Mouse (Mus musculus) spleen, adult 2 months (tissue): Measurements from ENCODE around the gene Ppm1e. TPM values are rescaled to one million over a fixed set of nuclear protein-coding genes. Genes with fewer than 3 reads are reported as not detected.

ENCODE experiments used
- DNase-seq, 2 experiments: peaks; one replicate each; pipeline versions ENCODE4 v3.0.0 to v3.0.0-alpha.2; 2012 to 2021; ENCODE audit warnings: low spot score in 2 of 2, low read depth in 1 of 2
- H3K27ac ChIP-seq: fragments of 200-500 bp; 2 replicates; pipeline ENCODE4 v1.5.1; 2012; ENCODE audit warnings: low read length, inconsistent platforms; ENCODE audit not compliant: insufficient read depth
- H3K27me3 ChIP-seq: fragments of 200-500 bp; 2 replicates; pipeline ENCODE4 v1.6.1; 2012; ENCODE audit warnings: mild to moderate bottlenecking, moderate library complexity, low read length, inconsistent platforms; ENCODE audit not compliant: control insufficient read depth, insufficient read depth
- H3K36me3 ChIP-seq: fragments of 200-500 bp; 2 replicates; pipeline ENCODE4 v1.6.1; 2012; ENCODE audit warnings: mild to moderate bottlenecking, low read length, inconsistent platforms; ENCODE audit not compliant: control insufficient read depth, insufficient read depth
- H3K4me1 ChIP-seq: fragments of 200-500 bp; 2 replicates; pipeline ENCODE4 v1.6.1; 2011; ENCODE audit warnings: inconsistent platforms; ENCODE audit not compliant: control insufficient read depth, insufficient read depth, insufficient read length
- H3K4me3 ChIP-seq: fragments of 200-500 bp; 2 replicates; pipeline ENCODE4 v1.5.1; 2011; ENCODE audit warnings: mild to moderate bottlenecking, inconsistent platforms; ENCODE audit not compliant: insufficient read depth, insufficient read length; ENCODE audit errors: extremely low read depth
- CTCF ChIP-seq: fragments of 200-500 bp; IDR thresholded peaks from 2 replicates; pipeline ENCODE4 v1.5.1; 2011; ENCODE audit warnings: mild to moderate bottlenecking, inconsistent platforms; ENCODE audit not compliant: insufficient read depth, insufficient read length, insufficient replicate concordance; ENCODE audit errors: extremely low read depth
- POLR2A ChIP-seq: fragments of 200-500 bp; IDR thresholded peaks from 2 replicates; pipeline ENCODE4 v1.6.1; 2011; ENCODE audit warnings: low read depth, low read length, inconsistent platforms
- WGBS: fragments of 180-500 bp; shearing (Covaris S2); methylation state at CpG from one replicate; pipeline ENCODE4 v1.1.7; 2018; 5-methylcytosine and 5-hydroxymethylcytosine counted together
- polyA plus RNA-seq: library from polyadenylated mRNA; depleted of rRNA; stranded (reverse); fragments of >200 nt; gene quantifications from 2 replicates; pipeline ENCODE4 v1.2.3, GENCODE M21; 2012

The Ppm1e gene
- polyA plus RNA-seq, 1 experiment: 0.86 TPM

GRCm38 (mm10) chr11:87281907-87282475 is 76.8 kb downstream of the Ppm1e start:
- Histone ChIP-seq H3K36me3 (no peaks in the 10 kb centered on the region), H3K4me1 (peaks cover 12% of the 10 kb centered on the region), H3K27me3 (no peaks in the 10 kb centered on the region), H3K4me3 (no peak overlapping the region), H3K27ac (no peak overlapping the region)
- 83% methylated on average over 7 of the region's 7 CpGs for WGBS
- DNase-seq: no peak
- TF ChIP-seq POLR2A (no peak), CTCF (no peak)

- H3K27ac ChIP-seq: no peak overlapping the region
- no peaks in the 10 kb centered on the region for H3K27me3 ChIP-seq
- H3K36me3 ChIP-seq: no peaks in the 10 kb centered on the region
- TF ChIP-seq POLR2A (no peak), CTCF (no peak)
- H3K4me1 ChIP-seq: peaks cover 20% of the 10 kb centered on the region
- WGBS: 87% methylated on average over 5 of the region's 5 CpGs
- DNase-seq: no peak
- H3K4me3 ChIP-seq: no peak overlapping the region
These were observed 79.4 kb downstream of the Ppm1e start for GRCm38 (mm10) chr11:87279461-87279860.

- 90% methylated on average over 4 of the region's 4 CpGs for WGBS
- H3K36me3 ChIP-seq: no peaks in the 10 kb centered on the region
- no peak overlapping the region for H3K27ac ChIP-seq
- no peak overlapping the region for H3K4me3 ChIP-seq
- H3K27me3 ChIP-seq: no peaks in the 10 kb centered on the region
- no peak for TF ChIP-seq POLR2A
- TF ChIP-seq CTCF: no peak
- DNase-seq: no peak
- peaks cover 20% of the 10 kb centered on the region for H3K4me1 ChIP-seq
These were observed 80.0 kb downstream of the Ppm1e start for GRCm38 (mm10) chr11:87278807-87279206.

GRCm38 (mm10) chr11:87276240-87276985 is 82.4 kb downstream of the Ppm1e start:
- Histone ChIP-seq H3K4me1 (peaks cover 19% of the 10 kb centered on the region), H3K27me3 (no peaks in the 10 kb centered on the region), H3K27ac (no peak overlapping the region; the same call in 1 of the 2 replicates), H3K4me3 (peak overlapping the region; percentile 50), H3K36me3 (no peaks in the 10 kb centered on the region)
- peak in 1 of 2 experiments; percentile 38 for DNase-seq
- TF ChIP-seq POLR2A (no peak), CTCF (no peak)
- WGBS: 10% methylated on average over 5 of the region's 5 CpGs

DNA sequence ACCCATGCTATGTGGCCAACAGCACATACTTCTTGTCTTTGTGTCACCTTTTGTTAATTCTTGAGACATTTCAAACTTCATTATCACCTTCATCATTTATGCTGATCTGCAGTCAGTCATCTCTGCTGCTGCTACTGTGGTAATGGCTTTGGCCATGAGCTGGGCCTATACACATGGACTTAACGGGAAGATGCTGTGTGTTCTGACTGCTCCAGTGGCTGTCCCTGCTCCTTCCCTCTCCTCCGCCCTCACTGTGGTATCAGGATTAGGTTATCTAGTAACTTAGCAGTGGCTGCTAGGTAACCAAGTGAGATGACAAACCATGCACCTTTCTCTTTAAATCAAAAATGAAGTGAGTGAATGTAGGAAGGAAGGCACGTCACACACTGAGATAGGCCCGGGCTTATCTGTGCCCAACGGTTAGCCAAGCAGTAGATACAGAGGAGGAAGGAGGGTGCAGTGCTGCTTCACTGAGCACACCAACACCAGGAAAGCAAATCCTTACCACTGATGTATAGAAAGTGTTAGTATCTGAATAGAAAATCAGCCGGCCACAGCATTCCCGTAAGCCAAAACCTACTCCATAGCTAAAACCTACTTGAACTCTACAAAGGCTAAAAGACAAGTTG is 83.3 kb downstream of the Ppm1e start:
- no peak for DNase-seq
- Histone ChIP-seq H3K4me3 (no peak overlapping the region), H3K27ac (no peak overlapping the region), H3K27me3 (no peaks in the 10 kb centered on the region), H3K4me1 (peaks cover 13% of the 10 kb centered on the region), H3K36me3 (no peaks in the 10 kb centered on the region)
- WGBS: 62% methylated on average over 7 of the region's 7 CpGs
- TF ChIP-seq CTCF (no peak), POLR2A (no peak)

- H3K4me1 ChIP-seq: peaks cover 9% of the 10 kb centered on the region
- TF ChIP-seq POLR2A (no peak), CTCF (no peak)
- no peak for DNase-seq
- H3K4me3 ChIP-seq: no peak overlapping the region
- no peaks in the 10 kb centered on the region for H3K36me3 ChIP-seq
- H3K27me3 ChIP-seq: no peaks in the 10 kb centered on the region
- no peak overlapping the region for H3K27ac ChIP-seq
- WGBS: 95% methylated on average over 5 of the region's 5 CpGs
These were observed 86.1 kb downstream of the Ppm1e start for GRCm38 (mm10) chr11:87272725-87273124.

DNA sequence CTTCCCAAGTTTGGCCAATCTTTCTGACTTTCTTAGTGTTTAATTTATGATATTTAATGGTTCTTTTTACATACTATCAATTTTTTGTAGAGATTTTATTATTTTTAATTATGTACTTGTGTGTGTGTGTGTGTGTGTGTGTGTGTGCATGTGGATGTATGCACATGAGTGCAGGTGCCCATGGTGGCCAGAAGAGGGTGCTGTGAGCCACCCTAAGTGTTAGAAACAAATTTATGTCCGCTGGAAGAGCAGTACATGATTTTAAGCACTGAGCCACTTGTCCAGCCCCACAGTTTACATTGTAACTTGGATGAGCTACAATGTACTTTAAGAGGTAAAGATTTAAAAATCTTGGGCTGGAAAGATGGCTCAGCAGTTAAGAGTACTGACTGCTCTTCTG is 87.3 kb downstream of the Ppm1e start:
- DNase-seq: no peak
- peaks cover 5% of the 10 kb centered on the region for H3K4me1 ChIP-seq
- no peaks in the 10 kb centered on the region for H3K36me3 ChIP-seq
- 83% methylated on average over 1 of the region's 1 CpGs for WGBS
- H3K27ac ChIP-seq: no peak overlapping the region
- TF ChIP-seq CTCF (no peak), POLR2A (no peak)
- no peaks in the 10 kb centered on the region for H3K27me3 ChIP-seq
- H3K4me3 ChIP-seq: no peak overlapping the region
